Mouse (Mus musculus): ENCODE measurements around the gene Rbmx2. TPM values are rescaled to one million over a fixed set of nuclear protein-coding genes. Genes with fewer than 3 reads are reported as not detected.

The Rbmx2 gene
- 22.7 and 28.1 TPM in 2 replicates for polyA plus RNA-seq (2015; fragmentation: Nextera tagmentation; extraction: Ambion mirVana)

DNA sequence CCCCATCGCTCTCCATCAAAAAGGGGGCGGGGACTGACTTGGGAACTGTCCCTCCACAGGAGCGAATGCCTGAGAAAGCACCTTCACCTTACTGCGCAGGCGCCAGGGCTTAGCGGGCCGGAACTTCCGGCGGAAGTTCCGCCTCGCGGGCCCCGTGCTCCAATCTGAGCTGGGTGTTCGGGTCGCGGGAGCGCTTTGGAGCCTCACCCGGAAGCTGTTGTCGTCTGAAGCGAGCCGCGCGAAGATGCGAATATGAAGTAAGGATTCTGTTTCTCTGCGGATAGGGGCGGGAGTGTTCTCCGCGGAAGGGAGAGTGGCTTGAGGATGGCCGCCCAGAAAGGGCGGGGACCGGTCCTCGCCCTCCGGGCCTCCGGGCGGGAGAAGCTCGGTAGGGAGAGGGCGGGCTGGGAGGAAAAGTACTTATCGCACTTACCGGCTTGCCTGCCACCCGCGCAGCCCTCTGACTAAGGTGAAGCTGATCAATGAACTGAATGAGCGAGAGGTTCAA lies at the start of gene Rbmx2:
Gene Rbmx2, plus strand, starts transcription at position 141 of the 508 bp plus-strand sequence.
- H3K4me1 ChIP-seq = peaks cover 9% of the 10 kb centered on the region; the same call in 1 of the 2 replicates
- peak within 1 kb of the TSS; percentile 62; the same call in 1 of the 2 replicates for H3K27ac ChIP-seq
- peak within 1 kb of the TSS; percentile 58 for H3K4me2 ChIP-seq
- peak within 1 kb of the TSS; percentile 64 for H3K4me3 ChIP-seq (replicated peaks)
- H3K27me3 ChIP-seq = no peaks in the 10 kb centered on the region
- ATAC-seq (replicated peaks; ENCODE audit: low FRiP score) = peak; percentile 99
- H3K9ac ChIP-seq = peak within 1 kb of the TSS; percentile 50
- WGBS = 17% methylated on average over 42 of the region's 42 CpGs
- no peaks in the 10 kb centered on the region for H3K9me3 ChIP-seq (replicated peaks)
- peaks cover 8% of the 10 kb centered on the region; the same call in 1 of the 2 replicates for H3K36me3 ChIP-seq

DNA sequence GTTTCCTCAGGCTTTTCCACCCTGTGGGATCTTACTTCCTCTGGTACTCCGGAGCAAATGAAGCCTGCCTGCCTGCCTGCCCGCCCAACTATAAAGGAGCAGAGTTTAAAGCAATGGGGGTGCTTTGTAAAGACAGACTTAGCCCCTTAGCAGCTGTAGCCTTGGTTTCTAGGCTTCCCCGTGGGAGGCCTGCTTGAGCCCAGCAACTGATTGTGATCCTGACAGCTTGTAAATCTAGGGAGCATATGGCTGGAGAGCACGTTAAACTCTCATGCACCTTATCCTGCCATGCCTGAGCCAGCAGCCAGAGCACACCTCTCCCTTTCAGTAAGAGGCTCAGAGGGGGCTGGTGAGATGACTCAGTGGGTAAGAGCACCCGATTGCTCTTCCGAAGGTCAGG lies 28.0 kb upstream of the Rbmx2 start:
- no peaks in the 10 kb centered on the region for H3K36me3 ChIP-seq
- no peaks in the 10 kb centered on the region for H3K27me3 ChIP-seq
- no peaks in the 10 kb centered on the region for H3K4me1 ChIP-seq
- ATAC-seq (replicated peaks; ENCODE audit: low FRiP score) = peak; percentile 43; the same call in 1 of the 2 replicates
- WGBS = 28% methylated on average over 6 of the region's 6 CpGs
- H3K9me3 ChIP-seq (replicated peaks) = no peaks in the 10 kb centered on the region
- no peak overlapping the region for H3K9ac ChIP-seq
- no peak overlapping the region for H3K27ac ChIP-seq
- no peak overlapping the region for H3K4me2 ChIP-seq
- no peak overlapping the region for H3K4me3 ChIP-seq (replicated peaks)

DNA sequence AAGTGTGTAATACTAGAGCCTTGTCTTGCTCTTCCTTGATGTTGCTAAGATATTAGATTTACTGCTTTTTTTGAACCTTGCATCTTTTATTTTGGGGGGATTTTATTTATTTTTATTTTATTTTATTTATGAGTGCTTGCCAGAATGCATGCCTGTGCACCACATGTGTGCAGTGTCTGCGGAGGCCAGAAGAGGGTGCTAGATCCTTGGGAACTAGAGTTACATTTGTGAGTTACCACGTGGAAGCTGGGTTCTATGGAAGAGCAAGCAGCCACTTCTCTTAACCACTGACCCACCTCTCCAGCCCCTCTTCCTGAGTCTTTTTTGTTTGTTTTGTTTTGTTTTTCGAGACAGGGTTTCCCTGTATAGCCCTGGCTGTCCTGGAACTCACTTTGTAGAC lies 25.2 kb upstream of the Rbmx2 start:
- H3K27me3 ChIP-seq = no peaks in the 10 kb centered on the region
- no peak overlapping the region for H3K4me3 ChIP-seq (replicated peaks)
- no peak overlapping the region for H3K4me2 ChIP-seq
- no peak for ATAC-seq (replicated peaks; ENCODE audit: low FRiP score)
- no peak overlapping the region for H3K27ac ChIP-seq
- H3K4me1 ChIP-seq = no peaks in the 10 kb centered on the region
- no peak overlapping the region for H3K9ac ChIP-seq
- no peaks in the 10 kb centered on the region for H3K36me3 ChIP-seq
- no peaks in the 10 kb centered on the region for H3K9me3 ChIP-seq (replicated peaks)
- 61% methylated on average over 3 of the region's 3 CpGs for WGBS

DNA sequence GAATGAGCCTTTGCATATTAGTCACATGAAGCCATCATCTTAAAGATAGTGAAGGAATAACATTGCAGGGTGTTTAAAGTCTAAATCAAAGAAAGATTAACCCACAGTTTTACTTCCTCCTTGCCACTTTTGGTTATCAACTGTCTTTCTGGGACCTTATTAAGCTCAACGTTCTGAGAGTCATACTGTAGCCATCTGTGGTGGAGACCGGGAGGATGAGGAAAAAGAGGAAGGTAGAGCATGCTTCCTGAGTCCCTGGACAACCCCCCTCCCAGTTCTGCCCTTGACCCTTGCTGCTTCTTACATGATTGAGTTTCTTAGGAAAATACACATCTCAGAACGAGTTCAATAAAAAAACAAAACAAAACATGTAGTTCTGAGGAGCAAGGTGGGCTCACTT lies 23.1 kb upstream of the Rbmx2 start:
- H3K4me3 ChIP-seq (replicated peaks) = no peak overlapping the region
- H3K4me2 ChIP-seq = no peak overlapping the region
- H3K27ac ChIP-seq = no peak overlapping the region
- H3K27me3 ChIP-seq = no peaks in the 10 kb centered on the region
- no peaks in the 10 kb centered on the region for H3K9me3 ChIP-seq (replicated peaks)
- H3K4me1 ChIP-seq = no peaks in the 10 kb centered on the region
- no peak overlapping the region for H3K9ac ChIP-seq
- ATAC-seq (replicated peaks; ENCODE audit: low FRiP score) = no peak
- WGBS = 60% methylated on average over 3 of the region's 3 CpGs
- H3K36me3 ChIP-seq = no peaks in the 10 kb centered on the region

DNA sequence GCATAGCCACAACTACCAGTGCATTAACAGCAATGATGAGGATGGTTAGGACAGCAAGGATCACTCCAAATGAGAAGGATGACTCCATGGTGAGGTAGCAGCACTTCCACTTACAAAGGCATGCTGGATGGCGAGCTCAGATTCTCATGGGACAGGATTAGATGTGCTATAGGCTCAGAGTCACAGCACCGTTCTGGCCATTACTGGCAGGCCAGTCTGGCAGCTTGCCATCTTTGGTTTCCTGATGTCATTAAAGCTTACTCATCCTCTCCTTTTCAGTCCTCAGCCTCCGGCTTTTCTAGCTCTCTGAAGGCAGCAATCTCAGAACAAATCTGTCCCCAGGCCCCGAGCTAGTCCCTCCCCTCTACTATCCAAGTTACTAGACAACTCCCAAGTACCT lies 20.6 kb upstream of the Rbmx2 start, which contains the start of gene Gpr119:
Gene Gpr119, minus strand, starts transcription at position 308 of the 400 bp plus-strand sequence.
- H3K9ac ChIP-seq = no peak within 1 kb of the TSS
- no peak within 1 kb of the TSS for H3K27ac ChIP-seq
- no peak for ATAC-seq (replicated peaks; ENCODE audit: low FRiP score)
- H3K27me3 ChIP-seq = no peaks in the 10 kb centered on the region
- H3K9me3 ChIP-seq (replicated peaks) = no peaks in the 10 kb centered on the region
- no peaks in the 10 kb centered on the region for H3K4me1 ChIP-seq
- no peak within 1 kb of the TSS for H3K4me3 ChIP-seq (replicated peaks)
- 66% methylated on average over 4 of the region's 4 CpGs for WGBS
- H3K36me3 ChIP-seq = no peaks in the 10 kb centered on the region
- no peak within 1 kb of the TSS for H3K4me2 ChIP-seq

DNA sequence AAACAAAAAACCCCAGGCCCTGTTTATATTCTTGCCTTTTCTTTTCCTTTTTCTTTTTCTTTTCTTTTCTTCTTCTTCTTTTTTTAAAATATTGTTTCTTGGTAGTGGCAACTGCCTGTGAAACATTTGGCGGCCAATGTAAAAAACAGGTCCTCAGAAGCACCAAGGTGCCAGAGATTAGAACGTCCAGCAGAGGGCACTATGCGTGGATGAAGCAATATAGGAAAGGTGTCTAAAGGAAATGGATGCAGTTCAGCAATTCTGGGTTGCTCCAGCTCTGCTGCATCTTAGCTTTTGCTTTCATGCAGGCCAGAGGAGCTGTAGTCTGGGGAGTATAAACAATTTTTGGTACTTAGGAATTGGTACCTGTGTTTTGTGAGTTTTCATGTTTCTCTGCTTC lies 11.4 kb upstream of the Rbmx2 start:
- WGBS = 14% methylated on average over 3 of the region's 3 CpGs
- Histone ChIP-seq H3K9me3 (replicated peaks) (no peaks in the 10 kb centered on the region), H3K4me1 (no peaks in the 10 kb centered on the region), H3K4me3 (replicated peaks) (no peak overlapping the region), H3K9ac (no peak overlapping the region), H3K36me3 (no peaks in the 10 kb centered on the region), H3K4me2 (no peak overlapping the region), H3K27ac (no peak overlapping the region), H3K27me3 (no peaks in the 10 kb centered on the region)
- no peak for ATAC-seq (replicated peaks; ENCODE audit: low FRiP score)

DNA sequence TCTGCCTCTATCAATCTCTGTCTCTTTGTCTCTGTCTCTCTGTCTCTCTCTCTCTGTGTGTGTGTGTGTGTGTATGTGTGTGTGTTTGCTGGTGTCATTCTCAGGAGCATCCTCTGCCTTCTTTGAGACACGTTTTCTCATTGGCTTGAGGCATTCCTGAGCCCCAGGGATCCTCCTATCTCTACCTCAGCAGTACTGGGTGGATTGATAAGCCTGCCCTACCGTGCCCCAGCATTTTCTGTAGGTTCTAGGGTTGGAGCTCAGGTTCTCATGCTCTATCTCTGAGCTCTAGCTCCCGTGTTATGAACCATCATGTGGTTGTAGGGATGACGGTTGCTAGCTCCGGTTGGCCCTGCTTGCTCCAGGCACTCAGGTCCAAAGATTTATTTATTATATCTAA lies 10.9 kb upstream of the Rbmx2 start:
- no peaks in the 10 kb centered on the region for H3K4me1 ChIP-seq
- ATAC-seq (replicated peaks; ENCODE audit: low FRiP score) = no peak
- no peak overlapping the region for H3K9ac ChIP-seq
- no peaks in the 10 kb centered on the region for H3K9me3 ChIP-seq (replicated peaks)
- no peaks in the 10 kb centered on the region for H3K27me3 ChIP-seq
- H3K36me3 ChIP-seq = no peaks in the 10 kb centered on the region
- no peak overlapping the region for H3K27ac ChIP-seq
- H3K4me3 ChIP-seq (replicated peaks) = no peak overlapping the region
- 70% methylated on average over 5 of the region's 5 CpGs for WGBS
- no peak overlapping the region for H3K4me2 ChIP-seq

DNA sequence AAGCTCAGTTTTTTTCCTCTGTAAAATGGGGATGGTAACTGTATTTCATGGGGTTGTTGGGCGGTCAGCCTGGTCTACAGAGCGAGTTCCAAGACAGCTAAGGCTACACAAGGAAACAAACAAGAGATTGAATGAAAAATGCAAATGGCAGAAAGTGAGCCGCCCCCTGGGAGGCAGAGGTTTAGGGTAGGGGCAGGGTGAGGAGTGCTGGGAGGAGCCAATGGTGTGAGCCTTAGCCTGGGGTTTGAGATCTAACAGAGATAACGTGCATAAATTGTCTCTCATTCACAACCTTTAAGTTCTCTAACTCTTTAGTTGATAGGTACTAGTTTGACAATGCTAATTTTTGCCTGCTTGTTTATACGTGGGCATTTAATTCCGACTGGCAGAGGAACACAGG lies 344 bp upstream of the Rbmx2 start:
- WGBS = 8% methylated on average over 6 of the region's 6 CpGs
- ATAC-seq (replicated peaks; ENCODE audit: low FRiP score) = peak; percentile 93
- no peak overlapping the region for H3K9ac ChIP-seq

DNA sequence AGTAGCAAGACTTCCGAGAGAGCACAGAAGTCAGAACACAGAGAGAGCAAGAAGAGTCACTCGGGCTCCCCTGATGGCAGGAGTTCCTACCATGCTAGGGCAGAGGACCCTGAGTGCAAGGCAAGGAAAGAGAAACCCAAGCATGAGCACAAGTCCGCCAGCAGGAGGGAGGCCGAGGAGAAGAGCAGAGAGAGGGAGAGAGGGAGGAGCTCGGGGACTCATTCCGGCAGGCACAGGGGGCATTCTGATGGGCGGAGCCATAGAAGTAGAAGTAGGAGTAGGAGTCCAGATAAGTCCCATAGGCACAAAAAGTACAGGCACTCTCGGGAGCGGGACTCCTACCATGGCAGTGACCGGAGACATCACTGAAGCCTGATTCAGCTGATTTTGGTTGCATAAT lies 14.9 kb downstream of the Rbmx2 start:
- no peaks in the 10 kb centered on the region for H3K4me1 ChIP-seq

More for the DNA sequence above, 344 bp upstream of the Rbmx2 start:
- H3K27ac ChIP-seq = no peak overlapping the region
- peaks cover 8% of the 10 kb centered on the region; the same call in 1 of the 2 replicates for H3K36me3 ChIP-seq
- H3K4me3 ChIP-seq (replicated peaks) = peak overlapping the region; percentile 64
- no peaks in the 10 kb centered on the region for H3K9me3 ChIP-seq (replicated peaks)
- H3K4me1 ChIP-seq = peaks cover 9% of the 10 kb centered on the region; the same call in 1 of the 2 replicates
- H3K27me3 ChIP-seq = no peaks in the 10 kb centered on the region
- H3K4me2 ChIP-seq = peak overlapping the region; percentile 58

DNA sequence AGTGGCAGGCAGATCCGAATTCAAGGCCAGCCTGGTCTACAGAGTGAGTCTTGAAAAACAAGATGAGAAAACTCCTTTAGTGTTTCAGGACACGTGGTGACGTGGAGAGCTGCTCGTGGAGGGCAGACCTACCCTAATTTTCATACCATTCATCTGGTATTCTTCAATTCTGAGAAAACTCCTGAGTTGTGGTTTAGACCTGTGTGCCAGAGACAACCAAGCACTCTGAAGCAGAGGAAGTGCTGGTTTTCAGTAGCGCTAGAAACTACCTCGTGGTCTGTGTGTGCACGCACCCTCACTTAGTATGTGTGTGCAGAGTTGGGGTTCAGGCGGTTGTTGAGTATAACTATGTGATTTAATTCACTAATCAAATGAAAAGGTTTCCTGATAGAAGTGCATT lies 18.0 kb downstream of the Rbmx2 start:
- no peak overlapping the region for H3K4me2 ChIP-seq
- no peaks in the 10 kb centered on the region for H3K9me3 ChIP-seq (replicated peaks)
- ATAC-seq (replicated peaks; ENCODE audit: low FRiP score) = no peak
- no peak overlapping the region for H3K9ac ChIP-seq
- no peak overlapping the region for H3K27ac ChIP-seq
- 86% methylated on average over 8 of the region's 8 CpGs for WGBS
- H3K4me1 ChIP-seq = no peaks in the 10 kb centered on the region
- no peaks in the 10 kb centered on the region for H3K27me3 ChIP-seq
- no peak overlapping the region for H3K4me3 ChIP-seq (replicated peaks)
- H3K36me3 ChIP-seq = peaks cover 18% of the 10 kb centered on the region; the same call in 1 of the 2 replicates

More for the DNA sequence above, 14.9 kb downstream of the Rbmx2 start:
- Histone ChIP-seq H3K27ac (no peak overlapping the region), H3K36me3 (peaks cover 24% of the 10 kb centered on the region; the same call in 1 of the 2 replicates), H3K4me2 (no peak overlapping the region), H3K27me3 (no peaks in the 10 kb centered on the region), H3K9ac (no peak overlapping the region), H3K4me3 (replicated peaks) (no peak overlapping the region), H3K9me3 (replicated peaks) (no peaks in the 10 kb centered on the region)
- ATAC-seq (replicated peaks; ENCODE audit: low FRiP score) = no peak
- 89% methylated on average over 10 of the region's 10 CpGs for whole genome bisulfite sequencing

DNA sequence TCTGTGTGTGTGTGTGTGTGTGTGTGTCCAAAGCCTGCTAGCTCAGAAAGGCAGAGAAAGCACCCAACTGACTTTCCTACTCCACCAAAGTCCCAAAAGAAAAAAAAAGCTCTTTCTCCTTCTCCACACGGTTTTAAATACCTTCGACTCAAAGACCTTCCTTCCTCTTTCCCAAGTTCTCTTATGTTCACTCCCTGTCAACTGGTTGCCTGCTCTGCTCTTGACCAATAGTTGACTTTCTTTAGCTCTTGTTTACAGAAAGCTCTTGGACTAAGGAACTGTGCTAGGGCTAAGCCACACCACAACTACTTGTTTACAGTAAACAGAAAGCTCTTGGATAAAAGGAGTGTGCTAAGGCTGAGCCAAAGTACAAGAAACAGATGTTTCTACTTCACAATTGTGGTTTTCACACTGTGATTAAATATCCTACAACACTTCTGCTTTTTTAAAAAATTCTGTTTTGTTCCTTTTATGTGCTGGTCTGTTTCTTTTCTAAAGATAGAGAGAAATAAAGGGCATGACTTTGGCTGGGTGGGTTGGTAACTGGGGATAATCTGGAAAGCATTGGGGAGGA lies 60.0 kb downstream of the Rbmx2 start:
- no peaks in the 10 kb centered on the region for H3K36me3 ChIP-seq
- H3K4me1 ChIP-seq = no peaks in the 10 kb centered on the region
- H3K27ac ChIP-seq = no peak overlapping the region
- no peak for ATAC-seq (replicated peaks; ENCODE audit: low FRiP score)
- 71% methylated on average over 2 of the region's 2 CpGs for WGBS
- H3K9ac ChIP-seq = no peak overlapping the region
- no peaks in the 10 kb centered on the region for H3K9me3 ChIP-seq (replicated peaks)
- H3K4me2 ChIP-seq = no peak overlapping the region
- H3K27me3 ChIP-seq = no peaks in the 10 kb centered on the region
- no peak overlapping the region for H3K4me3 ChIP-seq (replicated peaks)

Measured in kidney, embryonic 15.5 days (tissue).